Mouse (Mus musculus) heart, postnatal 36 days (tissue): ENCODE results near the gene Gm45713. TPM values are rescaled to one million over a fixed set of nuclear protein-coding genes. Genes with fewer than 3 reads are reported as not detected.

ENCODE experiments used
- DNase-seq, 2 experiments: peaks; one replicate each; pipeline ENCODE4 v3.0.0; 2021 to 2022
- intact Hi-C: fragments of 180-260 bp; cut with DNase I; formaldehyde crosslinking; loops from one replicate; pipeline ENCODE4 v1.15.1; 2025
- microRNA-seq, 2 experiments: library from miRNA; unstranded; fragments of <30 nt; microRNA quantifications; one replicate each; pipeline ENCODE4 v1.2.0; 2021; ENCODE audit warnings: borderline number of aligned reads in 2 of 2
- total RNA-seq, 2 experiments: library from RNA; stranded (reverse); gene quantifications; 2 replicates each; pipeline ENCODE4 v1.2.3; 2021

The Gm45713 gene
- total RNA-seq, 2 experiments from 2014 or later = not detected

- intact Hi-C loops = loop anchor here (5.0 kb wide), 1 partner anchor 40 kb away; the partner anchor contains the start of gene Rps11
- DNase-seq = peak; percentile 63 to 69
Measured at GRCm38 (mm10) chr7:45082401-45083299, 53.4 kb downstream of the Gm45713 start.

- intact Hi-C loops = loop anchor here (2.0 to 5.0 kb wide), 2 partner anchors 22 to 41 kb away; partner anchors contain the start of genes Fcgrt and Rps11
- no peak for DNase-seq
Measured at GRCm38 (mm10) chr7:45081016-45081415, 55.0 kb downstream of the Gm45713 start.

- intact Hi-C loops = loop anchor here (1.0 to 5.0 kb wide), 5 partner anchors 23 to 217 kb away; partner anchors contain the start of genes Fcgrt, Flt3l, Gm45713 and Rps11
Measured at GRCm38 (mm10) chr7:45079856-45080255, 56.2 kb downstream of the Gm45713 start.

GRCm38 (mm10) chr7:45078513-45078912, 57.5 kb downstream of the Gm45713 start:
- peak; percentile 79 to 86 for DNase-seq
- intact Hi-C loops = loop anchor here (5.0 kb wide), 1 partner anchor 219 kb away; no protein-coding TSS in a partner anchor

More at GRCm38 (mm10) chr7:45079856-45080255, 56.2 kb downstream of the Gm45713 start:
- peak; percentile 94 to 99 for DNase-seq

GRCm38 (mm10) chr7:45077829-45078228, 58.2 kb downstream of the Gm45713 start:
- no peak for DNase-seq
- intact Hi-C loops = loop anchor here (5.0 kb wide), 1 partner anchor 219 kb away; no protein-coding TSS in a partner anchor

GRCm38 (mm10) chr7:45077322-45077721, 58.7 kb downstream of the Gm45713 start:
- DNase-seq = no peak
- intact Hi-C loops = loop anchor here (5.0 kb wide), 1 partner anchor 220 kb away; no protein-coding TSS in a partner anchor

- intact Hi-C loops = loop anchor here (5.0 kb wide), 1 partner anchor 221 kb away; no protein-coding TSS in a partner anchor
- DNase-seq = no peak
Measured at GRCm38 (mm10) chr7:45076501-45076900, 59.5 kb downstream of the Gm45713 start.

Small RNA genes lying within 50 kb of the gene (microRNA-seq; reads per million reads assigned to microRNA genes)
- 1,456 to 1,464 reads per million in 2 experiments for gene Mir150
- 4.7 to 9.4 reads per million in 2 experiments for gene Mir5121
- gene Mir7055 = 0 reads per million in 2 experiments

Other genes with a start within 250 kb of the Gm45713 start
- gene Med25, start 243.5 kb downstream of the Gm45713 start, total RNA-seq = 10 to 100 TPM; 76.9 to 81.1 TPM
- gene Fuz, start 240.2 kb downstream of the Gm45713 start, total RNA-seq = 10 to 100 TPM; 16.9 to 17.5 TPM
- 10 to 100 TPM; 69.8 to 72.0 TPM for gene Ap2a1, start 206.7 kb downstream of the Gm45713 start, total RNA-seq
- gene Tsks, start 193.0 kb downstream of the Gm45713 start, total RNA-seq = not detected
- 1 to 10 TPM; 1.4 to 2.1 TPM for gene Cpt1c, start 161.4 kb downstream of the Gm45713 start, total RNA-seq
- 100 to 1,000 TPM; 104 to 107 TPM for gene Prmt1, start 149.7 kb downstream of the Gm45713 start, total RNA-seq
- 10 to 100 TPM; 27.3 to 31.7 TPM for gene Irf3, start 138.6 kb downstream of the Gm45713 start, total RNA-seq
- 10 to 100 TPM; 10.2 to 11.2 TPM for gene Bcl2l12, start 137.5 kb downstream of the Gm45713 start, total RNA-seq
- gene Scaf1, start 119.9 kb downstream of the Gm45713 start, total RNA-seq = 10 to 100 TPM; 48.0 to 48.1 TPM
- 10 to 100 TPM; 45.1 to 53.3 TPM for gene Rras, start 118.3 kb downstream of the Gm45713 start, total RNA-seq
- gene Prr12, start 83.3 kb downstream of the Gm45713 start, total RNA-seq = 10 to 100 TPM; 23.4 to 29.4 TPM
- 10 to 100 TPM; 30.3 to 32.1 TPM for gene Nosip, start 73.8 kb downstream of the Gm45713 start, total RNA-seq
- 1 to 10 TPM; 7.7 to 7.9 TPM for gene Prrg2, start 73.6 kb downstream of the Gm45713 start, total RNA-seq
- 10 to 100 TPM; 26.4 to 28.1 TPM for gene Rcn3, start 44.0 kb downstream of the Gm45713 start, total RNA-seq
- gene Fcgrt, start 32.4 kb downstream of the Gm45713 start, total RNA-seq = 10 to 100 TPM; 77.1 to 84.5 TPM
- gene Rps11, start 11.8 kb downstream of the Gm45713 start, total RNA-seq = 100 to 1,000 TPM; 567 to 587 TPM
- 100 to 1,000 TPM; 580 to 665 TPM for gene Rpl13a, start 7.5 kb downstream of the Gm45713 start, total RNA-seq
- 10 to 100 TPM in 1 of 2 experiments, 1 to 10 TPM in 1; 7.0 to 16.1 TPM for gene Flt3l, start 201 bp upstream of the Gm45713 start, total RNA-seq
- gene Pih1d1, start 18.1 kb upstream of the Gm45713 start, total RNA-seq = 10 to 100 TPM; 41.8 to 43.1 TPM
- 10 to 100 TPM; 20.6 to 22.8 TPM for gene Aldh16a1, start 18.4 kb upstream of the Gm45713 start, total RNA-seq
- 10 to 100 TPM; 19.7 to 21.0 TPM for gene Slc17a7, start 27.7 kb upstream of the Gm45713 start, total RNA-seq
- gene Gfy, start 43.3 kb upstream of the Gm45713 start, total RNA-seq = not detected
- gene Pth2, start 44.8 kb upstream of the Gm45713 start, total RNA-seq = not detected
- not detected for gene Ccdc155, start 68.7 kb upstream of the Gm45713 start, total RNA-seq
- not detected for gene Dkkl1, start 75.9 kb upstream of the Gm45713 start, total RNA-seq
- 10 to 100 TPM; 10.3 to 11.4 TPM for gene Tead2, start 79.5 kb upstream of the Gm45713 start, total RNA-seq
- gene Cd37, start 102.9 kb upstream of the Gm45713 start, total RNA-seq = 1 to 10 TPM; 2.8 to 4.4 TPM
- gene Slc6a16, start 104.9 kb upstream of the Gm45713 start, total RNA-seq = not detected
- gene Slc6a21, start 141.3 kb upstream of the Gm45713 start, total RNA-seq = not detected
- 10 to 100 TPM; 24.6 to 27.4 TPM for gene Trpm4, start 197.5 kb upstream of the Gm45713 start, total RNA-seq
- 100 to 1,000 TPM; 842 to 873 TPM for gene Hrc, start 199.1 kb upstream of the Gm45713 start, total RNA-seq
- gene Ppfia3, start 230.8 kb upstream of the Gm45713 start, total RNA-seq = not detected
- gene Lin7b, start 234.4 kb upstream of the Gm45713 start, total RNA-seq = 1 to 10 TPM; 1.3 to 1.7 TPM